8 mouse cellular contexts compared by ENCODE assay signal in the genomic region with DNA sequence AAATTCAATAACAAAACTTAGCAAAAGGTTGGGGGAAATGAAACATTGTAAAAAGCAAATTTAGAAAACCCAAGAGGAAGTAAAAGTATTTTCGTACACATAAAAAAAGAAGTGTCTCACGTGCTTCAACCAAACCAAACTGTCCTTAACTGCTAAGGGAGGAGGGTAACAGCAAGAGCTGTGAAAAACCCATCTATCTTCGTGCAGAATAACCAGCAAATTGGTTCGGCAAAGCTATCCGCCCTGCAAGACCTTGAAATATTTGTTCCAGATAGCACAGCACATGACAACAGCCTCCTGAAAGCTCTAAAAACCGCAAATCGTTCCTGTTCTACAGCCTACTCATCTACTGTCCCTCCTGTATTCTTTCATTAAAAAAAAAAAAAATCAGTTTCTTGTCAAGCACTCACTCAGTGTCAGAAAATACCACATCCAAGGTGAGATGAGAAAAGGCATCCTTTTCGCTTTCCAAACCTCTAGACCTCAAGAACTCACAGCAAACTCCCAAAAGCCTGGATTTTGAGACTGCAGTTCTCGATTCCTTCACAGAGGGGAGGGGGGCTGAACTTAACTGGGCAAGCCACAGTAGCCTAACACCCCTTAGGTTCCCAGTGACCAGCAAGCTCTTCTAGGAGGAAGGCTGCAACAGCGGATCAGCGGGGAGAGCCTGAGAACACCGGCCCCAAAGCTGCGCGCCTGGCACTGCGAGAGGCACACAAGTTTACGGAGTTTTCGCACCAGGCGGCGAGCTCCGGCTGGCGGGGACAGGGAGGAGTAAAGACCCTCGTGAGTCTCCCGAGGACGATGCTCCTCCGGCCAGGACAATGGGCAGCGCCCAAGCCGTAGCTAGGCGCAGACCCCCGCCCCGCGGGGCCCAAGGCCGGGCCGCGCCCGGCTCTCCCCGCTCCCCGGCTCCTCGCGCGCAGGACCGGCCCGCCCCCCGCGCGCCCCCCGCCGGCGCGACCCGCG. TPM values are rescaled to one million over a fixed set of nuclear protein-coding genes. Genes with fewer than 3 reads are reported as not detected.
DNase-seq lines count a peak whose midpoint lies in the region; ATAC-seq and TF ChIP-seq lines count a peak whose summit lies in the region.

No protein-coding gene starts in this region.

- TF ChIP-seq CTCF in bone marrow macrophage, adult 2 months (IDR thresholded peaks at IDR 0.05; ENCODE audit: low read depth, low read length), result no peak
- TF ChIP-seq CTCF in kidney, postnatal 0 days (IDR thresholded peaks at IDR 0.05; ENCODE audit: low read depth), result no peak

- DNase-seq in adrenal gland, adult 18-20 months (ENCODE audit: low spot score in 2 of 2), result peak; percentile 62 to 63
- DNase-seq in adrenal gland, postnatal 10 days, result no peak
- DNase-seq in B cell, adult 2 months, result peak; percentile 54 to 61
- DNase-seq in gastrocnemius, postnatal 10 days, result peak; percentile 56
- DNase-seq in kidney, postnatal 0 days (ENCODE audit: low spot score), result peak; percentile 69
- peak; percentile 55 for DNase-seq in mesoderm, embryonic 11.5 days (ENCODE audit: low read depth, low spot score)
- DNase-seq in urinary bladder, adult 18-20 months (ENCODE audit: low spot score in 2 of 2), result peak; percentile 33 to 60

- peak overlapping the region; percentile 89 for H3K4me2 ChIP-seq in kidney, postnatal 0 days (ENCODE audit: low read length)

- no peak for TF ChIP-seq POLR2A in bone marrow macrophage, adult 2 months (IDR thresholded peaks at IDR 0.05; ENCODE audit: borderline replicate concordance, low read depth, low read length)

- H3K27ac ChIP-seq in bone marrow macrophage, adult 2 months (ENCODE audit: insufficient read depth, low read depth, low read length), result peak overlapping the region; percentile 94
- peak overlapping the region; percentile 86 for H3K27ac ChIP-seq in kidney, postnatal 0 days

- peak overlapping the region; percentile 86 for H3K9ac ChIP-seq in kidney, postnatal 0 days (ENCODE audit: low read depth, low read length)

- H3K36me3 ChIP-seq in kidney, postnatal 0 days (ENCODE audit: insufficient read depth, low read length), result no peaks in the 10 kb centered on the region

- peak overlapping the region; percentile 88 for H3K4me3 ChIP-seq in bone marrow macrophage, adult 2 months (ENCODE audit: insufficient read depth, low read length)
- peak overlapping the region; percentile 87 for H3K4me3 ChIP-seq in kidney, postnatal 0 days (replicated peaks; ENCODE audit: low read depth, low read length)

- H3K9me3 ChIP-seq in kidney, postnatal 0 days (replicated peaks; ENCODE audit: low read length), result no peaks in the 10 kb centered on the region

- H3K27me3 ChIP-seq in kidney, postnatal 0 days (ENCODE audit: insufficient read depth, low read length), result no peaks in the 10 kb centered on the region

- H3K4me1 ChIP-seq in bone marrow macrophage, adult 2 months (ENCODE audit: control insufficient read depth, insufficient read depth, low read length), result peaks cover 48% of the 10 kb centered on the region
- H3K4me1 ChIP-seq in kidney, postnatal 0 days (replicated peaks; ENCODE audit: insufficient read depth, low read length), result peaks cover 20% of the 10 kb centered on the region

- peak; percentile 59 for ATAC-seq in kidney, postnatal 0 days (replicated peaks; ENCODE audit: low FRiP score, low read depth)

- WGBS in kidney, postnatal 0 days, result under 1% methylated on average over 40 of the region's 51 CpGs

RNA-seq across cellular contexts. Expression of gene Lcmt1, which starts 0.5 kb away (rescaled TPM):
- 10 to 100 TPM; 25.9 to 26.6 TPM for total RNA-seq in adrenal gland, adult 18-20 months (2021)
- total RNA-seq in adrenal gland, postnatal 10 days (2021), result 10 to 100 TPM; 26.6 to 30.2 TPM
- 26.1 and 28.0 TPM in 2 replicates for polyA plus RNA-seq in bone marrow macrophage, adult 2 months (2012; ENCODE audit: insufficient read depth, insufficient read length, missing spikeins)
- 10 to 100 TPM; 29.4 to 29.7 TPM for total RNA-seq in gastrocnemius, postnatal 10 days (2021)
- 57.0 and 58.2 TPM in 2 replicates for polyA plus RNA-seq in kidney, postnatal 0 days (2015; fragmentation: Nextera tagmentation; extraction: Ambion mirVana)

RNA-seq across cellular contexts. Expression of gene Arhgap17, which starts 0.7 kb away (rescaled TPM):
- total RNA-seq in adrenal gland, adult 18-20 months (2021), result 10 to 100 TPM; 35.6 to 51.9 TPM
- 10 to 100 TPM; 33.6 to 40.6 TPM for total RNA-seq in adrenal gland, postnatal 10 days (2021)
- 160 and 171 TPM in 2 replicates for polyA plus RNA-seq in bone marrow macrophage, adult 2 months (2012; ENCODE audit: insufficient read depth, insufficient read length, missing spikeins)
- total RNA-seq in gastrocnemius, postnatal 10 days (2021), result 10 to 100 TPM; 18.6 to 31.9 TPM
- polyA plus RNA-seq in kidney, postnatal 0 days (2015; fragmentation: Nextera tagmentation; extraction: Ambion mirVana), result 17.6 TPM in 2 replicates
